Mouse (Mus musculus): ENCODE data around the gene Rab11fip4.

- TF ChIP-seq CTCF (IDR thresholded peaks at IDR 0.05; ENCODE audit: low read depth) (peak; percentile 76), EP300 (IDR thresholded peaks at IDR 0.05; ENCODE audit: low read depth) (no peak)
These were observed 13.3 kb upstream of the Rab11fip4 start for GRCm38 (mm10) chr11:79577741-79578140.
